Mouse (Mus musculus) ES-E14 (cell line): ENCODE measurements around the gene Zbtb7b.

Experiments used
- HCFC1 ChIP-seq: IDR thresholded peaks from 2 replicates; pipeline ENCODE4 v1.6.1; 2012; ENCODE audit warnings: low read length, inconsistent platforms, borderline replicate concordance; ENCODE audit not compliant: insufficient read depth
- MAFK ChIP-seq: IDR thresholded peaks from 2 replicates; pipeline ENCODE4 v1.6.1; 2014; ENCODE audit warnings: mild to moderate bottlenecking, low read depth, low read length, inconsistent platforms; ENCODE audit not compliant: insufficient read depth
- ZNF384 ChIP-seq: IDR thresholded peaks from 2 replicates; pipeline ENCODE4 v1.6.1; 2012; ENCODE audit warnings: low read depth, low read length, inconsistent platforms

- TF ChIP-seq HCFC1 (no peak), ZNF384 (no peak), MAFK (no peak)
These were observed 30.6 kb upstream of the Zbtb7b start for GRCm38 (mm10) chr3:89425141-89425525.
